Mouse (Mus musculus): ENCODE measurements at regions not wholly inside any gene's neighbourhood (a gene's known extent, or its start where the extent isn't known, plus 50 kb on each side); places are given as distances from the start of the nearest gene placed in this dataset.

GRCm38 (mm10) chr11:112278566-112278965, 503.5 kb upstream of the Sox9 start:
- no peak for ATAC-seq

GRCm38 (mm10) chr11:112282911-112283310, 499.1 kb upstream of the Sox9 start:
- no peak for ATAC-seq

DNA sequence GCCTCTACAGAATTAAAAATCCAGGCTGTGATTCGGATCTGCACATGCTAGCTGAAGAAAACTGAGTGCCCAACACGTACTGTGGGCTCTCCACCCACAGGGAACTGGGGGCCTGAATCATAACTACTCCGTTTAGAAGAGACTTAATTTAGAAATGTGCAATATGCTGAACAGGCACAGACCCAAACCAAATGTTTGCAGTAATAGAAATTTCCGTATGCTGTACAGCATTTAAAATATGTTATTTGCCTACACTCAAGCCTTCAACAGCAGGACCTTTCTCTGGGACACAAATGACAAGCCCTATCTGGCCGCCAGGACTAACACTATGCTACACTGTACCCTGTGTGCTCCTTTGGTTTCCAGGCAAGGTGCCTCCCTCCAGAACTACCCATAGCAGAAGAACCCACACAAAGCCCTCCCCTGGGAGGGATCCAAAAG, 483.1 kb upstream of the Sox9 start:
- ATAC-seq: no peak

- ATAC-seq: no peak
Measured at GRCm38 (mm10) chr11:112303091-112303490, 478.9 kb upstream of the Sox9 start.

GRCm38 (mm10) chr11:112325850-112326249, 456.2 kb upstream of the Sox9 start:
- no peak for ATAC-seq

GRCm38 (mm10) chr11:112327606-112328005, 454.4 kb upstream of the Sox9 start:
- ATAC-seq: no peak

- ATAC-seq: no peak
Measured at GRCm38 (mm10) chr11:112345133-112345532, 436.9 kb upstream of the Sox9 start.

DNA sequence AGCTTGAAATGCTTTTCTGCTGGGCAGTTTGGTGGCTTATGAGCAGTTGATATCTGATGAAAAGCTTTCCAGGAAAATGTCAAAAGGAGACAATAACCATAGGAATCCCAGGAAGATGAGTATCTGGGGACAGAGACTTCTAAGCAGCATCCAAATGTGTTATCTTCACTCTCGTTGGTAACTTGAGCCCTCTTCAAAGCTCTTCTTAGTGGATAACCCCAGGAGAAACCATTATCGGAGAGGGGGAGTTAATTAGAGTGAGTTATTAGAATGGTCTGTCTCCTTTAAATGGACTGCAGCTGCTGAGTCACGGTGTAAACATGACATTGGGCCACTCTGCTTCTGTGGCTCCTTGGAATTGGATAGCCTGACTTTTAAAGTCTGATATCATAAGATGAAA, 436.4 kb upstream of the Sox9 start:
- ATAC-seq: no peak

DNA sequence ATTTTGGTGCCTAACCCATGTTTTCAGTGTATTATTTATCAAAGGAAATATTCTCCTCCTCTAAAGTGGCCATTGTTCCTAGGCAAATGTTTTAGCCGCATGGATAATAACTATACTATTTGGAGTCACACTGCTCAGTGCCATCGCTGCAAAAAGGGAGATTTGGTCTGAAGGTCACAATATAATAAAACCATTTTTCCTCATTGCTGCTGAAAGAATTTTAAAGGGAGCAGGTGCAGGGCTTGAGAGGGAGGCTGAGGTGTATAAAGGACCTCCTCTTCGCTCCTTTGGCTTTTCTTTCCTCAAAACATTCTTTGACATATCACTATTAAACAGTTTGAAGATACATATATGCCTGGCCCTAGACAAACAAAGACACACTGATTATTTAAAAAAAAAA, 435.9 kb upstream of the Sox9 start:
- ATAC-seq: no peak

GRCm38 (mm10) chr11:112346532-112346931, 435.5 kb upstream of the Sox9 start:
- no peak for ATAC-seq

GRCm38 (mm10) chr11:112355311-112355710, 426.7 kb upstream of the Sox9 start:
- no peak for ATAC-seq

- ATAC-seq: no peak
Measured at GRCm38 (mm10) chr11:112366715-112367114, 415.3 kb upstream of the Sox9 start.

DNA sequence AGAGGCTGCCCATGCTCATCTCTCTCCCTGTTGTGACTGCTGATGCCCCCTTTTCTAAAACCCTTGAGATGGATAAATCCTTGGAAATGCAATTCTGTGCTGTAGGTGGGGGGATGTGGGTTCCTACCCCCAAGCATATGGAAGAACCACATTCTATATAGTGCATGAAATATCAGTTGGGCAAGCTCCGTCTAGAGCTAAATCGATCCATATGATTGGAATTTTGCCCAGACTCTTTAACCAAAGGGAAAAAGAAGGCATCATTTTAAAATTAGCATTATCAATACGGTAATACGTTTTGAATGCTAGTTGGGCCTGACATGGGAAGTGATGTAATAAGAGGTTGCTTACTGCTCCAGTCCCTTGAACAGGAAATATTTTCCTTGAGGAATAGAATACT, 411.1 kb upstream of the Sox9 start:
- ATAC-seq: no peak

DNA sequence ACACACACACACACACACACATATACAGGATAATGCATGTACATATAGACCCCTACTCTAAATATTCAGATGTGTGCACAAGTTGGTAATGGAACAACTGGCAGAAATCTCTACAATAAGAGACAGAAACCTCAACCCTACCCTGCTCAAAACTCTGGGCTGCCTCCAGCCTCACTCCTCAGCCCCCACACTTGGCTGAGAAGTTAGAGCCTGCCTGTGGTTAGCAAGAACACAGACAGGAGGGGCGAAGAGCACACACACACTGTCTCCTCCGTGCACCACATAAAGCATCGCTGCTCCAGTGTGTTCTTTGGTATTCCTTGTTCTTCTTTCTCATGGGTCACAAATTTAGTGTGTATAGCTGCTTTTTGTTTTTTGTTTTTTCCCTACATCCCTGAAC, 382.0 kb upstream of the Sox9 start:
- no peak for ATAC-seq

DNA sequence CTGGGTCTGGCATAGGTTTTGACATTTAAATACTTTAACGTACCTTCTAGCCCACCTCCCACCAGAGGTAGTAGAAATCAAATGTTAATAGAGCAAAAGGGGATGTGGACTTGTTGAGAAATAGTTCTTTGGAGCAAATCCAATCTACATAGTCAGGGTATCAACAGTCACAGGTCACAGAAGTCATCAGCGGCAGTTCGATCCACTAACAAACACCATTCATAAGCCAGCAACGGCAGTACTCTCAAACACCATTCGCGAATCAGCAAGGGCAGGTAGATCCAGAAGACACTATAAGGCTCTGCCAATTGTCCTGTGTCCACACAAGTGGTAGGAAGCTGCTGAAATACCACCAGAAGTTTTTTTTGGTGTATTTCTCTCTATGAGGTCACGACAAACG, 374.3 kb upstream of the Sox9 start:
- no peak for ATAC-seq

DNA sequence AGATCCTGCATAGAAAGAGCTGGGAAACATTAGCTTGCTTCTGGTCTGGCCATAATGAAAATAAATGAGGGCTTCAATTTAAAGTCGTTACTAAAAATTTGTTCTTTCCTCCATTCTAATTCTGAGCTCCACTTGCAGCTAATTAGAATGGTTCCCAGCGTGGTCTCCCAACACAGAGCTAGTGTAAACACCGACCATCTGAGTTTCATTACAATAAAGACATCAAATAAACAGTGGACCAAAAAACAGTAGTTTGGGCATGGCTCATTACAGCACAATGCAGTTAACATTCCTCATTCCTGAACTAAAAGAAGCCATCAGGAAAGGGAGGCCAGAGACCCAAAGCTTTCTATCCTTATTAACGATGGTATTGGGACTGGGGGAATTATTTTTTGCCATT, 369.6 kb upstream of the Sox9 start:
- no peak for ATAC-seq

GRCm38 (mm10) chr11:112442639-112443038, 339.4 kb upstream of the Sox9 start:
- ATAC-seq: no peak

DNA sequence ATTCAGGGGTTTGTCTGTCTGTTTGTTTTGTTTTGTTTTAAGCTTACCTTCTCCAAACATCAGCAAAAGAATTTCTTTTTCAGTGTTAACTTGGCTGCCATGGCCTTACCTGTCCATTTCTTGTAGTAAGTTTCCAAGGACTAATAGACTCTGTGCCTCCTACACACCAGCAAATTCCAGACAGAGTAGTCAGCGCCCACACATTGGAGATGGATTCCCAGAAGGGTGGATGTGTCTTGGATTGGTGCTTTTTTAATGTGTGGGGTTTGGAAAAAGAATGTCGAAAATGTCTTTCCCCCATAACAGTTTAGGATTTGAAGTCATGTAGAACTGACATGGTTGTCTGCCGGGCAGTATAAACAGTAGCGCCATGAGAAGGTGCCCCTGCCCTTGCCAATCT, 338.1 kb upstream of the Sox9 start:
- ATAC-seq: no peak

- ATAC-seq: no peak
Measured at GRCm38 (mm10) chr11:112449632-112450031, 332.4 kb upstream of the Sox9 start.

DNA sequence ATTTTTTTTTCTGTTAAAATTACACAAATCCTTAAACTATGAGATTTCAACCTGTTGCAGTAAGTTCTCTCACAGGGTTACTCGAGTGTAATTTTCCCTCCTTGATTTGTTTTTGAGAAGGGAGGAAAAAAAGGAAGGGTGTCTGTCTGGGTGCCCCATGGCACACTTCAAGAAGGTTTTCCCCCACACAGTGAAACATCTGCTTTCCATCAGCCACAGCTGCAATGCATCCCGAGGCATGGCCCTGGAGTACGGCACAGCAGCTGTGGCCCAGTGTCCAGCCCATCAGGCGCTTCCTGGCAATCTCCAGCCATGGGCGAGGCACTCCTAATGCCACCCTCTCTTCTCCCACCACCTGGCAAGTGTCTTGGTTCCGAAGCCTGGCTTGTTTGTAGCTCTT, 331.8 kb upstream of the Sox9 start:
- no peak for ATAC-seq

- no peak for ATAC-seq
Measured at GRCm38 (mm10) chr11:112458075-112458474, 323.9 kb upstream of the Sox9 start.

DNA sequence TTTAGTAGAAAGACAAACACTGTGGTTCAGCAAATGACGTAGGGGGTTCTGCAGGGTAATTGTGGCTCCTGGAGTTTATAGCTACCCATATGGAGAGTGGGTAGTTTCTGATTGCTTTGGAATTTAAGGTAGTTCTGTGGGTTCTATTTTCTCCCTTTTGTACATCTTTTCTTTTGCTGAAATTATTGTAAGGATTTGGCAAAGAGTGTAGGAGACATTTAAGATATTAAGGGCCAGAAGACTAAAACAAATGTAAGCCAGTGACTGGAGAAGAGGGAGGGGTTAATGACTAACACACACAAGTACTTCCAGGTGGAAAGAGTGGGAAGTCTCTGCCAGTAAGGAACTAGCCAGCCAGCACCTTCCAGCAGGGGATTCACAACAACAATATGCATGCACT, 318.9 kb upstream of the Sox9 start:
- no peak for ATAC-seq

DNA sequence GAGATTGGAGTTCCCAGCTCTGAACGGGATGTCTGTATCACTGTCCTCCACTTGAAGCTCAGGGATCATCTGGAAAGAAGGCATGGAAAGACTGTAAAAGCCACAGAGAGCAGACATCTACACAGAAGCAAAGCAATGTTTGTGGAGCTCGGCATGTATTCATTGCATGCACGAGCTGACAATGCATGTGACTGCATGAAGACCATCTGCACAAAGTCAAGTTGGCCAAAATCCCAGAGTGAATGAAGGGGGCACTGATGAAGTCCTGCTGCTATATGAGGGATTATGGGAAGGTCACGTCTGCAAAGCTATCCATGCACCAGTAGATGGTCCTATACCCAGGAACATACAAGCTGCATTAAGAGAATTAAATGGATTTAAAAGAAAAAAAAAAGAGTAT, 317.6 kb upstream of the Sox9 start:
- ATAC-seq: no peak

GRCm38 (mm10) chr11:112470336-112470735, 311.7 kb upstream of the Sox9 start:
- ATAC-seq: no peak

DNA sequence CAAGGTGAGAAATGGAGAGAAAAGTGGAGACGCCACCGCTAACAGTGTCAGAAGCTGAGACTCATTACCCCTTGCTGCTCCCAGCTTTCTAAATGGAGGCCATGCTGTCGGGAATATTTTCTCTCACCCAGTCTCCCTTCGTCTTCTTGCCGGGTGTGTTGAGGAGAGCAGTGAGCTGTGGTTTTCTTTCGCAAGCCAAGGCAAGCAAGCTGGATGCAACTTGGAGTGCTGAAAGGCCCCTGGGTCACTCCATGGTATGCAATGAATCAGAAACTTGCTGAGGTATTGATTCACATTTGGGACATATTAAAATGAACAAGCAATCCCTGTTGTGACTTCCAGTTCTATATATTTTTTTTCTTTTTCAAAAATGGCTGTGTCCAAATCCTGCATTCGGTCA, 308.8 kb upstream of the Sox9 start:
- no peak for ATAC-seq

DNA sequence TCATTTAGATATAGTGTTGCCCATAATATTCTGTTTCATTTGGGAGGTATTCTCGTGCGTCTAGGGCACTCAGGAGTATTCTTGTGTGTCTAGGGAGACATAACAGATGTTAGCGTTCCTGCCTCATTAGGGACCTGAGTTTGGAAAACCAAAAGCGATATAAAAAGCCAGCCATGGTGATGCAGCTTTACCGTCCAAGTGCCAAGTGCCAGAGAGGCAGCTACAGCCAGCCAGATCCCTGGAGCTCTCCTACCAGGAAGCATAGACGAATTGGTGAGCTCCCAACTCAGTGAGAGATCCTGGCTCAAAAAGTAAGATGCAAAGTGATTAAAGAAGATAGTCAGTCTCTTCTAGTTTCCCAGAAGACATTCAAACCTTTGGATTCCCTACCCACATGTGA, 308.3 kb upstream of the Sox9 start:
- ATAC-seq: no peak

Measured in inflammation-experienced regulatory T-cells, adult 6 months (primary cell).